Mouse (Mus musculus) heart, embryonic 14.5 days (tissue): ENCODE results near the gene Klhl32. TPM values are rescaled to one million over a fixed set of nuclear protein-coding genes. Genes with fewer than 3 reads are reported as not detected.

ENCODE experiments used
- ATAC-seq: fragments of 200-750 bp; cut with Nextera tagmentation; 2 replicates; pipeline ENCODE4 v1.8.0; 2017; ENCODE audit warnings: low read depth, moderate TSS enrichment; ENCODE audit not compliant: insufficient number of reproducible peaks, insufficient read depth, low FRiP score
- H3K27ac ChIP-seq, 2 experiments: fragments of 200-500 bp in 1 of 2; fragments of 300-500 bp in 1 of 2; sonication (generic) in 1 of 2; replicated peaks in 1 of 2; 2 replicates each; pipeline ENCODE4 v1.5.1; 2012 to 2014; ENCODE audit warnings: low read depth in 2 of 2, low read length in 2 of 2, control low read depth in 1 of 2, mild to moderate bottlenecking in 1 of 2, mixed read lengths in 1 of 2; ENCODE audit not compliant: control insufficient read depth in 1 of 2, insufficient read depth in 1 of 2
- H3K27me3 ChIP-seq: fragments of 300-500 bp; sonication (generic); 2 replicates; pipeline ENCODE4 v1.6.1; 2014; ENCODE audit warnings: mild to moderate bottlenecking, low read length, control low read depth; ENCODE audit not compliant: control insufficient read depth, insufficient read depth
- H3K36me3 ChIP-seq: fragments of 300-500 bp; sonication (generic); 2 replicates; pipeline ENCODE4 v1.6.1; 2014; ENCODE audit warnings: mild to moderate bottlenecking, control low read depth, low read length, mixed read lengths; ENCODE audit not compliant: control insufficient read depth, insufficient read depth
- H3K4me1 ChIP-seq, 2 experiments: fragments of 200-500 bp in 1 of 2; fragments of 300-500 bp in 1 of 2; sonication (generic) in 1 of 2; 2 replicates each; pipeline ENCODE4 v1.6.1; 2012 to 2014; ENCODE audit warnings: low read length in 2 of 2, control low read depth in 1 of 2, mixed read lengths in 1 of 2; ENCODE audit not compliant: control insufficient read depth in 2 of 2, insufficient read depth in 2 of 2
- H3K4me2 ChIP-seq: fragments of 300-500 bp; sonication (generic); 2 replicates; pipeline ENCODE4 v1.6.1; 2014; ENCODE audit warnings: mild to moderate bottlenecking, low read length
- H3K4me3 ChIP-seq, 2 experiments: fragments of 200-500 bp in 1 of 2; fragments of 300-500 bp in 1 of 2; sonication (generic) in 1 of 2; 2 replicates each; pipeline ENCODE4 v1.5.1; 2012 to 2014; ENCODE audit warnings: low read length in 2 of 2, mild to moderate bottlenecking in 2 of 2, control low read depth in 1 of 2, low read depth in 1 of 2, moderate library complexity in 1 of 2; ENCODE audit not compliant: control insufficient read depth in 1 of 2, insufficient read depth in 1 of 2
- H3K9ac ChIP-seq: fragments of 300-500 bp; sonication (generic); 2 replicates; pipeline ENCODE4 v1.6.1; 2014; ENCODE audit warnings: mild to moderate bottlenecking, low read length
- H3K9me3 ChIP-seq: fragments of 300-500 bp; sonication (generic); 2 replicates; pipeline ENCODE4 v1.6.1; 2016; ENCODE audit warnings: low read length, control low read depth; ENCODE audit not compliant: control insufficient read depth
- WGBS: fragments of 180-500 bp; shearing (Covaris S2); extraction: QIAGEN DNeasy Blood & Tissue Kit; methylation state at CpG from one replicate; pipeline ENCODE4 v1.1.7; 2014; 5-methylcytosine and 5-hydroxymethylcytosine counted together
- polyA plus RNA-seq: library from polyadenylated mRNA; unstranded; fragments of >200 nt; fragmentation: Nextera tagmentation; extraction: Ambion mirVana; gene quantifications from 2 replicates; pipeline ENCODE4 v1.2.1, GENCODE M21; 2014

Gene Klhl32
- polyA plus RNA-seq, 1 experiment from 2014 or later, result 4.6 TPM

DNA sequence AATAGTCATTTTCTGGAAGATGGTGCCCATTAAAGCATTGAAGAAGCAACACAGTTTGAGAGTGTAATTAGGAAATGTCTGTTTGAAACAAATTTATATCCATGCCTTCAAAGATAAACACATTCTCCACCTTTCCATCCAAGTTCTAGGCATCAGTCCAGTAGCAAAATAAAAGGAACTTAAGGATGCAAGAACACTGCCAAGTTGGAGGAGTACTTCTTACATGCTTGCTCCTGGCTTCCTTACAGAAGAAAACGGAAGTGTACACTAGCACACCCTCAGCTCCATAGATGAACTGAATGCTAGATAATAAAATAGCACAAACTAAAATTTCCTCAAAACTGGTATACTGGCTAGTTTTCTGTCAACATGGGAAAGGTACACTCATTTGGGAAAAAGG, 42.6 kb downstream of the Klhl32 start:
- no peaks in the 10 kb centered on the region for H3K36me3 ChIP-seq
- H3K27me3 ChIP-seq, result no peaks in the 10 kb centered on the region
- no peak overlapping the region for H3K27ac ChIP-seq
- no peak overlapping the region for H3K4me3 ChIP-seq
- no peak overlapping the region for H3K4me2 ChIP-seq
- H3K4me1 ChIP-seq, result no peaks in the 10 kb centered on the region
- H3K9ac ChIP-seq, result no peak overlapping the region
- peaks cover 5% of the 10 kb centered on the region; the same call in 1 of the 2 replicates for H3K9me3 ChIP-seq
- 82% methylated on average over 1 of the region's 1 CpGs for WGBS
- no peak for ATAC-seq

DNA sequence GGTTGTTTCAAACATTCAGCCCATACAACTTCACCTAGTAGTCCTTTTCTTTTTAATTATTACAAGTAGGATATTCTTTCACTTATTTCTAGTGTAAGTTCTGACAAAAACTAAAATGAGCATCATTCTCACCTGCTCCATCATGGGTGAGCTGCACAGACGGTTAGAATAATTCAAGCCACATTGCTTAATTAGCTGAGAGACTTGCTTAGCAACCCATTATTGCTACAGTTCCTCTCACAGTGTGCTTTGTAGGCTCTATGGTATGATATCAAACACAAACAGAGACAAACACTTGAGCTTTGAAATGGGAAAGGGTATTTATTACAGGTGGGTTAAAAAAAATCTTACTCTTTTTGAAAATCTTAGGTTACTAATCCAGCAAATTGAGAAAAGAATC, 49.0 kb downstream of the Klhl32 start:
- no peak overlapping the region for H3K27ac ChIP-seq
- no peak overlapping the region for H3K4me2 ChIP-seq
- no peaks in the 10 kb centered on the region for H3K4me1 ChIP-seq
- no peaks in the 10 kb centered on the region for H3K27me3 ChIP-seq
- no peak overlapping the region for H3K9ac ChIP-seq
- H3K36me3 ChIP-seq, result no peaks in the 10 kb centered on the region
- no peaks in the 10 kb centered on the region for H3K9me3 ChIP-seq
- WGBS, result 68% methylated on average over 1 of the region's 1 CpGs
- H3K4me3 ChIP-seq, result no peak overlapping the region
- ATAC-seq, result no peak

DNA sequence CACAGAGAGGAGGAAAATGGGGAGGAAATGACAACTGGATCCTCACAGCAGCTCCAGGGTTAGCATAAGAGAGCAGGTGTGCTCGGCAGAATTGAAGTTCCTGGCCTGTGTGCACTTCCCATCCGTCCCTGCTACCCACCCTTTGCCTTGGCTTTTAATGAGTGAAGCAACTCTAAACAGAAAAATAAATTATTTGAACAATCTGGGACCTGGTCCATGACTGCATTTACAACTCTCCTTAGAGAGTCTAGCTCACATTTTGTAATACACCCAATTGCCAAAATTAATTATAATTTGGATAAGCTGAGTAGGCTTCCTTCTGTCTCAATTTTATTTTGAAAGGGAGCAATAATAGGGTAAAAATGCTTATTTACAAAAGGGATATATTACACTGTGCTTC, 49.6 kb downstream of the Klhl32 start:
- no peaks in the 10 kb centered on the region for H3K36me3 ChIP-seq
- no peaks in the 10 kb centered on the region for H3K9me3 ChIP-seq
- H3K9ac ChIP-seq, result no peak overlapping the region
- H3K27ac ChIP-seq, result no peak overlapping the region
- H3K4me2 ChIP-seq, result no peak overlapping the region
- H3K27me3 ChIP-seq, result no peaks in the 10 kb centered on the region
- H3K4me1 ChIP-seq, result no peaks in the 10 kb centered on the region
- WGBS, result 52% methylated on average over 2 of the region's 2 CpGs
- H3K4me3 ChIP-seq, result no peak overlapping the region
- no peak for ATAC-seq

DNA sequence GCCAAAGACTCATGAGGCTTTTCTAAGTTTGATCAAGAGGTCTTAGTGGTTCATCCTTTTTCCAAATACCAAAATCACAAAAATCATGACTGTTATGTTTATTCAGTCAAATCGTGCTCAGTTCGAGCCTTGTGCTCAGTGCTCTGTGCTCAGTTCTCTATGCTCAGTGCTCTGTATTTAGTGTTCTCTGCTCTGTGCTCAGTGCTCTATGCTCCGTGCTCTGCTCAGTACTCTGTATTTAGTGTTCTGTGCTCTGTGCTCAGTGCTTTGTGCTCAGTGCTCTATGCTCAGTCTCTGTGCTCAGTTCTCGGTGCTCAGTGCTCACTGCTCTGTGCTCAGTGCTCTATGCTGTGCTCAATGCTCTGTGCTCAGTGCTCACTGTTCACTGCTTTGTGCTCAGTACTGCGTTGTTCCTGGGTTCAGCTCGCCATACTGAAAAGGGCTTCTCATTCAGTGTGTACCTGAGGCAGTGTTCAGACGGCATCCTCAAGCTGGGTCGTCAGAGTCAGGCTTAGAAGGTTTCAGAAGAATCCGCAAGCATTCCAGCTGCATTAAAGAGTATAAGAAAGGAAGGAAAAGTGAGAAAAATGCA, 50.5 kb downstream of the Klhl32 start:
- Histone ChIP-seq H3K9me3 (no peaks in the 10 kb centered on the region), H3K4me3 (no peak overlapping the region), H3K4me2 (no peak overlapping the region), H3K36me3 (no peaks in the 10 kb centered on the region), H3K4me1 (no peaks in the 10 kb centered on the region), H3K9ac (no peak overlapping the region), H3K27ac (no peak overlapping the region), H3K27me3 (no peaks in the 10 kb centered on the region)
- 88% methylated on average over 9 of the region's 9 CpGs for WGBS
- no peak for ATAC-seq

DNA sequence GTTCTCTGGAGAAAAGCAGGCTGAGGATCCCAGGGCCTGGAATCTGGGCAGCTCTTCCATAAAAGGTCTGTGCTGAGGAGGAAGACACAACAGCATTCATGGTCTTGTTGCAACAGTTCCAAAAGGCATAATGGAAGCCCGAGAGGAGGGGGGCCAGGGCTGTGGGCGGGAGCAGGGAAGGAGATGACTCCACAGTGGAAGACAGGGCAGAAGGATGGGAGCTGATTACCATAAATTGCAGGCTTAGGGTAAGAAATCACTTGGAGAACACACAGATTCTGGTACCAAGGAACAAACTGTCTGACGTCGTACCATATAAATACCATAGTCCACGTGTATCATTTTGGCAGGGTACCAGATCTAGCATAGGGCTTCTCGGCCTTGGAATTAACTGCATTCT, 51.9 kb downstream of the Klhl32 start:
- Histone ChIP-seq H3K9ac (no peak overlapping the region), H3K4me2 (no peak overlapping the region), H3K9me3 (no peaks in the 10 kb centered on the region), H3K4me1 (no peaks in the 10 kb centered on the region), H3K36me3 (no peaks in the 10 kb centered on the region), H3K4me3 (no peak overlapping the region), H3K27me3 (no peaks in the 10 kb centered on the region), H3K27ac (no peak overlapping the region)
- 78% methylated on average over 6 of the region's 6 CpGs for WGBS
- no peak for ATAC-seq

DNA sequence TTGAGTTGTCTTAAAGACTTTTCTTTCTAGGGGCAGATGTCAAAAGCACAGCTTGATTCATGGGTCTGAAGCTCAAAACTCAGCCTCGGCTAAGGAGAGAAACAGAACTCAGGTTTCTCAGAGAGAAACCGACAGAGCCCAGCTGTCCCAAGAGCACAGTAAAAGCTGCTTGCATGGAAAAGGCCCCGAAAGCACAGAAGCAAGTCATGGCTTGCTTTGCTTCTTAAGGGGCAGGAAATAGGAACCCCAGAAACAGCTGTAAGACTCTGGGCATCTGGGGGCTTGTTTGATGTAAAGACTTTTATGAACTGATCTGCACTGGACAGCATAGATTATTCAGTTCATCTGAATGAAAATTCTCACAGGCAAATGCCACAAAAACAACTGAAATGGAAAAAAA, 53.1 kb downstream of the Klhl32 start:
- Histone ChIP-seq H3K4me1 (no peaks in the 10 kb centered on the region), H3K27me3 (no peaks in the 10 kb centered on the region), H3K4me3 (no peak overlapping the region), H3K27ac (no peak overlapping the region), H3K4me2 (no peak overlapping the region), H3K9me3 (no peaks in the 10 kb centered on the region), H3K9ac (no peak overlapping the region), H3K36me3 (no peaks in the 10 kb centered on the region)
- WGBS, result 71% methylated on average over 3 of the region's 3 CpGs
- ATAC-seq, result no peak

DNA sequence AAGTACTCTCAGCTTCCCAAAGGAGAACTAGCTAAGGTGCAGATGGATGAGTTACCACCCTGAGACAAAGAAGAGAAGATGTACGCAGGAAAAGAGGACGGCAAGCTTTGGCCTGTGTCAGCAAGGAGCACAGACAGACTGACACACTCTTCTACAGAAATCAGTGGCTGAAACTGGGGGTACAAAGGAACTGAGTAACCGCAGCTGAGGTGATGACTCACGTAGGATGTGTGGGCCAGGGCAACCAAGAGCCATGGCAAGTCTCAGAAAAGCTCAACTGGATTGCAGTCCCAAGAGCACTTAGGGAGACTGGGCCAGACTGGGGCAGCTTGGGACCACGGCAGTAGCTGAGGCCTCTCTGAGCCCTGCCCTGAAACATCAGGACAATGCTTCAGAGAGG, 53.6 kb downstream of the Klhl32 start:
- Histone ChIP-seq H3K4me2 (no peak overlapping the region), H3K9ac (no peak overlapping the region), H3K9me3 (no peaks in the 10 kb centered on the region), H3K27ac (no peak overlapping the region), H3K4me3 (no peak overlapping the region), H3K27me3 (no peaks in the 10 kb centered on the region), H3K4me1 (peaks cover 3 to 4% of the 10 kb centered on the region in 2 experiments; a peak in 2 of 4 replicates), H3K36me3 (no peaks in the 10 kb centered on the region)
- no peak for ATAC-seq
- WGBS, result 84% methylated on average over 5 of the region's 5 CpGs

DNA sequence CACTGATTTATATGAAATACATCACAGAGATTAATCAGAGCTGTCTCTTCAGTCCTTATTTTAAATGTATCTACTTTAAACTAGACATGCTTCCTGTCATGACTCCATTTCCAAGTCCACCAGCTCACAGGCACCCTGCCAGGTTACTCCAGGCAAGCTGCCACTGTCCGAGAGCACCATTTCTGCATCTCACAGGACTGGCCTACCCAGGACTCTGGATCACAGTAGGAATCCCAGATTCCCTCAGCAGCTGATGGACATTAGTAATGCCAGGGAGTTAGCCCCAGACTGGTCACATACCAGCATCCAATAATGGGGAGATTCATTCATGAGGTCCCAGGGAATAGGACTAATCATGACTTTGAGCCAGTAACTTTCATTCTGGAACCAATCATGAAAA, 54.7 kb downstream of the Klhl32 start:
- Histone ChIP-seq H3K9ac (no peak overlapping the region), H3K4me3 (no peak overlapping the region), H3K36me3 (no peaks in the 10 kb centered on the region), H3K4me2 (no peak overlapping the region), H3K27me3 (no peaks in the 10 kb centered on the region), H3K9me3 (no peaks in the 10 kb centered on the region), H3K27ac (no peak overlapping the region), H3K4me1 (peaks cover 3 to 5% of the 10 kb centered on the region in 2 experiments; a peak in 2 of 4 replicates)
- no peak for ATAC-seq
- WGBS, result 19% methylated on average over 1 of the region's 1 CpGs
